Mouse (Mus musculus) liver, embryonic 14.5 days (tissue): ENCODE measurements around the gene Ptk6. TPM values are rescaled to one million over a fixed set of nuclear protein-coding genes. Genes with fewer than 3 reads are reported as not detected.

ENCODE experiments used
- ATAC-seq: fragments of 200-750 bp; cut with Nextera tagmentation; 2 replicates; pipeline ENCODE4 v1.8.0; 2017; ENCODE audit warnings: moderate number of reproducible peaks, mild to moderate bottlenecking, moderate library complexity; ENCODE audit not compliant: insufficient read depth
- DNase-seq, 3 experiments: peaks; one replicate each; pipeline ENCODE4 v3.0.0-alpha.2; 2012 to 2013; ENCODE audit warnings: low read depth in 3 of 3, low spot score in 3 of 3
- H3K27ac ChIP-seq: fragments of 300-500 bp; sonication (generic); 2 replicates; pipeline ENCODE4 v1.5.1; 2014; ENCODE audit warnings: moderate library complexity, mild to moderate bottlenecking, control low read depth, inconsistent platforms
- H3K27me3 ChIP-seq: fragments of 300-500 bp; sonication (generic); 2 replicates; pipeline ENCODE4 v1.6.1; 2014; ENCODE audit warnings: mild to moderate bottlenecking, low read length, moderate library complexity; ENCODE audit not compliant: control insufficient read depth, insufficient read depth
- H3K36me3 ChIP-seq: fragments of 300-500 bp; sonication (generic); replicated peaks from 2 replicates; pipeline ENCODE4 v1.6.1; 2014; ENCODE audit warnings: low read depth; ENCODE audit not compliant: control insufficient read depth, insufficient read depth
- H3K4me1 ChIP-seq, 2 experiments: fragments of 200-500 bp in 1 of 2; fragments of 300-500 bp in 1 of 2; sonication (generic) in 1 of 2; replicated peaks; 2 replicates each; pipeline ENCODE4 v1.6.1; 2012 to 2014; ENCODE audit warnings: antibody characterized with exemption in 1 of 2, inconsistent platforms in 1 of 2, low read length in 1 of 2; ENCODE audit not compliant: control insufficient read depth in 2 of 2, insufficient read depth in 2 of 2
- H3K4me2 ChIP-seq: fragments of 300-500 bp; sonication (generic); 2 replicates; pipeline ENCODE4 v1.6.1; 2014; ENCODE audit warnings: low read depth, mild to moderate bottlenecking, control low read depth, moderate library complexity
- H3K4me3 ChIP-seq, 2 experiments: fragments of 200-500 bp in 1 of 2; fragments of 300-500 bp in 1 of 2; sonication (generic) in 1 of 2; 2 replicates each; pipeline ENCODE4 v1.5.1; 2012 to 2014; ENCODE audit warnings: low read depth in 2 of 2, low read length in 2 of 2, mild to moderate bottlenecking in 2 of 2, control low read depth in 1 of 2, inconsistent platforms in 1 of 2, moderate library complexity in 1 of 2; ENCODE audit not compliant: insufficient read depth in 1 of 2
- H3K9ac ChIP-seq: fragments of 300-500 bp; sonication (generic); replicated peaks from 2 replicates; pipeline ENCODE4 v1.6.1; 2014; ENCODE audit warnings: mild to moderate bottlenecking, control low read depth, moderate library complexity
- H3K9me3 ChIP-seq: fragments of 300-500 bp; sonication (generic); 2 replicates; pipeline ENCODE4 v1.6.1; 2016; ENCODE audit warnings: low read length, mixed read lengths; ENCODE audit not compliant: control insufficient read depth
- CTCF ChIP-seq: IDR thresholded peaks from 2 replicates; pipeline ENCODE4 v1.5.1; 2016; ENCODE audit warnings: antibody characterized with exemption, low read depth, control low read depth
- EP300 ChIP-seq: IDR thresholded peaks from 2 replicates; pipeline ENCODE4 v1.6.1; 2016; ENCODE audit warnings: antibody characterized with exemption, low read depth
- WGBS: fragments of 180-500 bp; shearing (Covaris S2); extraction: QIAGEN DNeasy Blood & Tissue Kit; methylation state at CpG from one replicate; pipeline ENCODE4 v1.1.7; 2014; ENCODE audit not compliant: insufficient replicate concordance; 5-methylcytosine and 5-hydroxymethylcytosine counted together
- polyA plus RNA-seq, 2 experiments: library from polyadenylated mRNA; depleted of rRNA in 1 of 2; stranded (reverse) in 1 of 2; unstranded in 1 of 2; fragments of >200 nt; fragmentation: Nextera tagmentation in 1 of 2; extraction: Ambion mirVana in 1 of 2; gene quantifications; 2 replicates each; pipeline versions ENCODE4 v1.2.1 to v1.2.3; 2012 to 2014

Gene Ptk6
- polyA plus RNA-seq, 2 experiments: 0.06 TPM; not detected in 1

DNA sequence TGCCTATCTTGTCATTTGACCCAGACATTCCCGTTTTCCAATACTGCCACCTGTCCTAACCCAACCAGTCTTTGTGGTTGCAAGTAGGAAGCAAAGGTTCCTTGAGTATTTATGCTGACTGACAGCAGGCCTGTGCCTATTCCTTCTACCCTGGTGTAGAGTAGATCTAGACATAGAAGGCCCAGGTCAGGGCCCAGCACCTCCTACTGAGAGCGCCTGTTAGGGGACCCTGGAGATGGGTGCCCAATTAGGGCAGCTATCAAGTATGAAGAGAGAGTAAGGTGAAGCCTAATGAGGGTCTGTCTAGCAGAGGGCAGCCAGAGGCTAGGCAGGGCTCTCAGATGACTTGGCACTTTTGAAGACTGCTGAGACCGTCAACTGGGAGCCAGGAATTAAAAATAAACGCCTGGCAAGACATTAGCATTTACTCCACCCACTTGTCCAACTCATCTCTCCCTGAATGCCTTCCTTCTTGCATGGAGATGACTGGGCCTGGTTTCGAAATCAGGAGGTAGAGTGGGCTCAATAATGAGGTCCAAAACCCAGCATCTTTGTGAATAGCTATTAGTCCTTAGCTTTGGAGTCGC is 44.8 kb downstream of the Ptk6 start:
- no peaks in the 10 kb centered on the region for H3K4me1 ChIP-seq
- no peak overlapping the region for H3K4me2 ChIP-seq
- ATAC-seq (no peak), DNase-seq (no peak)
- H3K4me3 ChIP-seq: no peak overlapping the region
- no peak overlapping the region for H3K27ac ChIP-seq
- no peak for TF ChIP-seq CTCF
- 40% methylated on average over 6 of the region's 6 CpGs for WGBS
- no peaks in the 10 kb centered on the region for H3K36me3 ChIP-seq
- peaks cover 19% of the 10 kb centered on the region for H3K27me3 ChIP-seq
- H3K9me3 ChIP-seq: no peaks in the 10 kb centered on the region
- H3K9ac ChIP-seq: no peak overlapping the region

- no peak for TF ChIP-seq CTCF
- TF ChIP-seq EP300: no peak
- H3K27ac ChIP-seq: no peak overlapping the region
- H3K9me3 ChIP-seq: no peaks in the 10 kb centered on the region
- DNase-seq (no peak), ATAC-seq (no peak)
- 58% methylated on average over 4 of the region's 4 CpGs for WGBS
- H3K27me3 ChIP-seq: peaks cover 19% of the 10 kb centered on the region
- H3K36me3 ChIP-seq: no peaks in the 10 kb centered on the region
- no peak overlapping the region for H3K4me2 ChIP-seq
- no peak overlapping the region for H3K4me3 ChIP-seq
- H3K9ac ChIP-seq: no peak overlapping the region
- H3K4me1 ChIP-seq: no peaks in the 10 kb centered on the region
Measured at GRCm38 (mm10) chr2:181157180-181157579, 45.4 kb downstream of the Ptk6 start.

GRCm38 (mm10) chr2:181156248-181157121 is 46.1 kb downstream of the Ptk6 start, which contains the start of gene Eef1a2:
Eef1a2 (minus strand) TSS chr2:181157014.
- Histone ChIP-seq H3K9me3 (no peaks in the 10 kb centered on the region), H3K27me3 (peaks cover 19% of the 10 kb centered on the region), H3K9ac (no peak within 1 kb of the TSS), H3K4me1 (no peaks in the 10 kb centered on the region), H3K36me3 (no peaks in the 10 kb centered on the region), H3K27ac (no peak within 1 kb of the TSS), H3K4me3 (no peak within 1 kb of the TSS), H3K4me2 (no peak within 1 kb of the TSS)
- ATAC-seq (no peak), DNase-seq (no peak)
- TF ChIP-seq CTCF (no peak), EP300 (no peak)
- WGBS: 5% methylated on average over 55 of the region's 55 CpGs

DNA sequence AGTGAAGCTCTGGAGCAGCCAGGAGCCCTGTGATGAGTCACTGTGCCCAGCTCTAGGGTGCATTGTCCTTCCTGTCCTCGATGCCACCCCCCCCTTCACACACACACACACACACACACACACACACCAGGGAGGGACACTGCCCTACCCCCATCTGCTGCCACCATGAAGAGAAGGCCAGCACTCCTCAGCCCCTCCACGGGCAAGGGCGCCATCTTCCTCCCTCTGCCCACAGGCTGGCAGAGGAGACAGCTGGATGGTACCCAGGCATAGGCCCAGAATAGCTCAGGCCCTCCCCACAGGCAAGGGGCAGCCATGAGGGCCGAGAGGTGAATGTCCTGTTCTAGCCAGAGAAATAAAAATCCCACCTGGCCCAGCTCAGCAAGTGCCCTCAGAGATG is 46.8 kb downstream of the Ptk6 start:
- H3K4me2 ChIP-seq: no peak overlapping the region
- H3K4me1 ChIP-seq: no peaks in the 10 kb centered on the region
- no peaks in the 10 kb centered on the region for H3K9me3 ChIP-seq
- WGBS: 43% methylated on average over 4 of the region's 4 CpGs
- TF ChIP-seq CTCF: no peak
- no peak for TF ChIP-seq EP300
- no peak overlapping the region for H3K9ac ChIP-seq
- no peak for ATAC-seq
- no peak for DNase-seq
- H3K4me3 ChIP-seq: no peak overlapping the region
- H3K27me3 ChIP-seq: peaks cover 19% of the 10 kb centered on the region
- H3K27ac ChIP-seq: no peak overlapping the region
- H3K36me3 ChIP-seq: no peaks in the 10 kb centered on the region

DNA sequence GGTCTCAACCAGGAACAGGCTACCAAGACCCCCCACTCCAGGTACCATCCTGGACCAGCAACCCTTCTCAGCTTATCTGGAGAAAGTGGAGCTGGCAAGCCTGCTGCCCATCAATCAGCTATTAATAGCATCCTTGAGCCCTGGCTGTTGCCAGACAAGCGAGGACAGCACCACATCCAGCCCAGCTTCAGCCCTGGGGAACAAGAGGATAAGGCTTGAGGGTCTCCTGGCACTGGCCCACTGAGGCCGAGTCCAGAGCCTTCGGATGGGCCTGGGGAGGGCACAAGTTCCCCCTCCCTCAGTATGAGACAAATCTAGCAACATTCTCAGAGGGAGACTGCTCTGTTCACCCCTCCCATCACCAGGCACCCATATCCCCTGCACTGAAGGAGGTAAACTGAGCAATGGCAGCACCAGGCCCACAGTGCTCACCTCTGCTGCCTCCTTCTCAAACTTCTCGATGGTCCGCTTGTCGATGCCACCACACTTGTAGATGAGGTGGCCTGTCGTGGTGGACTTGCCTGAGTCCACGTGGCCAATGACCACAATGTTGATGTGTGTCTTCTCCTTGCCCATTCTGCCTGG is 47.7 kb downstream of the Ptk6 start:
- H3K36me3 ChIP-seq: no peaks in the 10 kb centered on the region
- H3K4me1 ChIP-seq: no peaks in the 10 kb centered on the region
- DNase-seq: no peak
- no peaks in the 10 kb centered on the region for H3K9me3 ChIP-seq
- H3K27ac ChIP-seq: no peak overlapping the region
- WGBS: 54% methylated on average over 8 of the region's 8 CpGs
- no peak overlapping the region for H3K4me2 ChIP-seq
- ATAC-seq: no peak
- H3K4me3 ChIP-seq: no peak overlapping the region
- TF ChIP-seq EP300: no peak
- TF ChIP-seq CTCF: no peak
- peaks cover 19% of the 10 kb centered on the region for H3K27me3 ChIP-seq
- no peak overlapping the region for H3K9ac ChIP-seq
